Mouse (Mus musculus): ENCODE measurements at regions not wholly inside any gene's neighbourhood (a gene's known extent, or its start where the extent isn't known, plus 50 kb on each side); places are given as distances from the start of the nearest gene placed in this dataset.

GRCm38 (mm10) chr3:147583697-147584315 lies 731.6 kb downstream of the Ttll7 start:
- H3K4me3 ChIP-seq (ENCODE audit: insufficient read depth, poor library complexity, severe bottlenecking) = no peak overlapping the region
- no peaks in the 10 kb centered on the region for H3K79me2 ChIP-seq (ENCODE audit: control insufficient read depth, insufficient read depth)
- H3ac ChIP-seq (ENCODE audit: control insufficient read depth, insufficient read length, low read depth) = no peak overlapping the region
- no peak for TF ChIP-seq USF1 (IDR thresholded peaks at IDR 0.05; ENCODE audit: low read depth)
- no peak for TF ChIP-seq MYOG (IDR thresholded peaks at IDR 0.05; ENCODE audit: control insufficient read depth, extremely low read depth, insufficient read length)
- TF ChIP-seq MAX (IDR thresholded peaks at IDR 0.05) = no peak
- TF ChIP-seq CEBPB (IDR thresholded peaks at IDR 0.05; ENCODE audit: low read depth) = no peak
- TF ChIP-seq FOSL1 (IDR thresholded peaks at IDR 0.05; ENCODE audit: insufficient read depth, low read length, poor library complexity, severe bottlenecking) = no peak
- no peaks in the 10 kb centered on the region for H3K36me3 ChIP-seq (ENCODE audit: control insufficient read depth, insufficient read depth)
- no peaks in the 10 kb centered on the region for H3K27me3 ChIP-seq (ENCODE audit: control insufficient read depth, insufficient read depth, insufficient read length)
- no peaks in the 10 kb centered on the region for H3K79me3 ChIP-seq (ENCODE audit: low read depth)

GRCm38 (mm10) chr3:147571850-147572249 lies 719.7 kb downstream of the Ttll7 start:
- Histone ChIP-seq H3K79me3 (ENCODE audit: low read depth) (no peaks in the 10 kb centered on the region), H3K27me3 (ENCODE audit: control insufficient read depth, insufficient read depth, insufficient read length) (no peaks in the 10 kb centered on the region), H3K36me3 (ENCODE audit: control insufficient read depth, insufficient read depth) (no peaks in the 10 kb centered on the region), H3ac (ENCODE audit: control insufficient read depth, insufficient read length, low read depth) (no peak overlapping the region), H3K4me3 (ENCODE audit: insufficient read depth, poor library complexity, severe bottlenecking) (no peak overlapping the region), H3K79me2 (ENCODE audit: control insufficient read depth, insufficient read depth) (no peaks in the 10 kb centered on the region)
- TF ChIP-seq FOSL1 (IDR thresholded peaks at IDR 0.05; ENCODE audit: insufficient read depth, low read length, poor library complexity, severe bottlenecking) = no peak
- no peak for TF ChIP-seq MYOD1 (IDR thresholded peaks at IDR 0.05; ENCODE audit: control insufficient read depth, insufficient read length, low read depth)
- TF ChIP-seq CEBPB (IDR thresholded peaks at IDR 0.05; ENCODE audit: low read depth) = no peak

- no peak for TF ChIP-seq MYOG (IDR thresholded peaks at IDR 0.05; ENCODE audit: control insufficient read depth, extremely low read depth, insufficient read length)
- no peak for TF ChIP-seq MYOD1 (IDR thresholded peaks at IDR 0.05; ENCODE audit: control insufficient read depth, insufficient read length, low read depth)
- no peak for TF ChIP-seq CTCF (IDR thresholded peaks at IDR 0.05; ENCODE audit: control insufficient read depth, insufficient read depth, insufficient read length)
- TF ChIP-seq MAX (IDR thresholded peaks at IDR 0.05) = no peak
- no peak for TF ChIP-seq CEBPB (IDR thresholded peaks at IDR 0.05; ENCODE audit: low read depth)
- no peak for TF ChIP-seq USF1 (IDR thresholded peaks at IDR 0.05; ENCODE audit: low read depth)
- TF ChIP-seq FOSL1 (IDR thresholded peaks at IDR 0.05; ENCODE audit: insufficient read depth, low read length, poor library complexity, severe bottlenecking) = no peak
Observed at GRCm38 (mm10) chr3:147545329-147546006, 693.3 kb downstream of the Ttll7 start.

GRCm38 (mm10) chr3:147542285-147542684 lies 690.1 kb downstream of the Ttll7 start:
- H3K79me2 ChIP-seq (ENCODE audit: control insufficient read depth, insufficient read depth) = no peaks in the 10 kb centered on the region
- no peaks in the 10 kb centered on the region for H3K79me3 ChIP-seq (ENCODE audit: low read depth)
- H3ac ChIP-seq (ENCODE audit: control insufficient read depth, insufficient read length, low read depth) = no peak overlapping the region
- no peaks in the 10 kb centered on the region for H3K36me3 ChIP-seq (ENCODE audit: control insufficient read depth, insufficient read depth)
- no peak for TF ChIP-seq CEBPB (IDR thresholded peaks at IDR 0.05; ENCODE audit: low read depth)
- no peak for TF ChIP-seq MAX (IDR thresholded peaks at IDR 0.05)
- TF ChIP-seq CTCF (IDR thresholded peaks at IDR 0.05; ENCODE audit: control insufficient read depth, insufficient read depth, insufficient read length) = no peak
- TF ChIP-seq FOSL1 (IDR thresholded peaks at IDR 0.05; ENCODE audit: insufficient read depth, low read length, poor library complexity, severe bottlenecking) = no peak
- no peak for TF ChIP-seq MYOD1 (IDR thresholded peaks at IDR 0.05; ENCODE audit: control insufficient read depth, insufficient read length, low read depth)
- no peak for TF ChIP-seq MYOG (IDR thresholded peaks at IDR 0.05; ENCODE audit: control insufficient read depth, extremely low read depth, insufficient read length)
- no peak for TF ChIP-seq USF1 (IDR thresholded peaks at IDR 0.05; ENCODE audit: low read depth)
- no peak overlapping the region for H3K4me3 ChIP-seq (ENCODE audit: insufficient read depth, poor library complexity, severe bottlenecking)
- H3K27me3 ChIP-seq (ENCODE audit: control insufficient read depth, insufficient read depth, insufficient read length) = no peaks in the 10 kb centered on the region

More at GRCm38 (mm10) chr3:147545329-147546006, 693.3 kb downstream of the Ttll7 start:
- Histone ChIP-seq H3ac (ENCODE audit: control insufficient read depth, insufficient read length, low read depth) (no peak overlapping the region), H3K4me3 (ENCODE audit: insufficient read depth, poor library complexity, severe bottlenecking) (no peak overlapping the region), H3K79me3 (ENCODE audit: low read depth) (no peaks in the 10 kb centered on the region), H3K27me3 (ENCODE audit: control insufficient read depth, insufficient read depth, insufficient read length) (no peaks in the 10 kb centered on the region), H3K36me3 (ENCODE audit: control insufficient read depth, insufficient read depth) (no peaks in the 10 kb centered on the region), H3K79me2 (ENCODE audit: control insufficient read depth, insufficient read depth) (no peaks in the 10 kb centered on the region)

GRCm38 (mm10) chr3:147537584-147537983 lies 685.4 kb downstream of the Ttll7 start:
- TF ChIP-seq MAX (IDR thresholded peaks at IDR 0.05) (no peak), CEBPB (IDR thresholded peaks at IDR 0.05; ENCODE audit: low read depth) (no peak), MYOD1 (IDR thresholded peaks at IDR 0.05; ENCODE audit: control insufficient read depth, insufficient read length, low read depth) (no peak), CTCF (IDR thresholded peaks at IDR 0.05; ENCODE audit: control insufficient read depth, insufficient read depth, insufficient read length) (no peak), FOSL1 (IDR thresholded peaks at IDR 0.05; ENCODE audit: insufficient read depth, low read length, poor library complexity, severe bottlenecking) (no peak)
- H3K27me3 ChIP-seq (ENCODE audit: control insufficient read depth, insufficient read depth, insufficient read length) = no peaks in the 10 kb centered on the region
- H3K79me2 ChIP-seq (ENCODE audit: control insufficient read depth, insufficient read depth) = no peaks in the 10 kb centered on the region
- no peak overlapping the region for H3ac ChIP-seq (ENCODE audit: control insufficient read depth, insufficient read length, low read depth)
- no peaks in the 10 kb centered on the region for H3K79me3 ChIP-seq (ENCODE audit: low read depth)
- no peak overlapping the region for H3K4me3 ChIP-seq (ENCODE audit: insufficient read depth, poor library complexity, severe bottlenecking)
- no peaks in the 10 kb centered on the region for H3K36me3 ChIP-seq (ENCODE audit: control insufficient read depth, insufficient read depth)

GRCm38 (mm10) chr3:147532196-147532595 lies 680.0 kb downstream of the Ttll7 start:
- no peaks in the 10 kb centered on the region for H3K36me3 ChIP-seq (ENCODE audit: control insufficient read depth, insufficient read depth)
- H3K27me3 ChIP-seq (ENCODE audit: control insufficient read depth, insufficient read depth, insufficient read length) = no peaks in the 10 kb centered on the region
- H3K79me3 ChIP-seq (ENCODE audit: low read depth) = no peaks in the 10 kb centered on the region
- no peaks in the 10 kb centered on the region for H3K79me2 ChIP-seq (ENCODE audit: control insufficient read depth, insufficient read depth)
- H3ac ChIP-seq (ENCODE audit: control insufficient read depth, insufficient read length, low read depth) = no peak overlapping the region
- no peak overlapping the region for H3K4me3 ChIP-seq (ENCODE audit: insufficient read depth, poor library complexity, severe bottlenecking)
- TF ChIP-seq CEBPB (IDR thresholded peaks at IDR 0.05; ENCODE audit: low read depth) = no peak
- no peak for TF ChIP-seq USF1 (IDR thresholded peaks at IDR 0.05; ENCODE audit: low read depth)
- no peak for TF ChIP-seq MYOG (IDR thresholded peaks at IDR 0.05; ENCODE audit: control insufficient read depth, extremely low read depth, insufficient read length)
- TF ChIP-seq CTCF (IDR thresholded peaks at IDR 0.05; ENCODE audit: control insufficient read depth, insufficient read depth, insufficient read length) = no peak
- no peak for TF ChIP-seq FOSL1 (IDR thresholded peaks at IDR 0.05; ENCODE audit: insufficient read depth, low read length, poor library complexity, severe bottlenecking)
- no peak for TF ChIP-seq MYOD1 (IDR thresholded peaks at IDR 0.05; ENCODE audit: control insufficient read depth, insufficient read length, low read depth)
- no peak for TF ChIP-seq MAX (IDR thresholded peaks at IDR 0.05)
